8 mouse cellular contexts compared by ENCODE assay signal in the genomic region with DNA sequence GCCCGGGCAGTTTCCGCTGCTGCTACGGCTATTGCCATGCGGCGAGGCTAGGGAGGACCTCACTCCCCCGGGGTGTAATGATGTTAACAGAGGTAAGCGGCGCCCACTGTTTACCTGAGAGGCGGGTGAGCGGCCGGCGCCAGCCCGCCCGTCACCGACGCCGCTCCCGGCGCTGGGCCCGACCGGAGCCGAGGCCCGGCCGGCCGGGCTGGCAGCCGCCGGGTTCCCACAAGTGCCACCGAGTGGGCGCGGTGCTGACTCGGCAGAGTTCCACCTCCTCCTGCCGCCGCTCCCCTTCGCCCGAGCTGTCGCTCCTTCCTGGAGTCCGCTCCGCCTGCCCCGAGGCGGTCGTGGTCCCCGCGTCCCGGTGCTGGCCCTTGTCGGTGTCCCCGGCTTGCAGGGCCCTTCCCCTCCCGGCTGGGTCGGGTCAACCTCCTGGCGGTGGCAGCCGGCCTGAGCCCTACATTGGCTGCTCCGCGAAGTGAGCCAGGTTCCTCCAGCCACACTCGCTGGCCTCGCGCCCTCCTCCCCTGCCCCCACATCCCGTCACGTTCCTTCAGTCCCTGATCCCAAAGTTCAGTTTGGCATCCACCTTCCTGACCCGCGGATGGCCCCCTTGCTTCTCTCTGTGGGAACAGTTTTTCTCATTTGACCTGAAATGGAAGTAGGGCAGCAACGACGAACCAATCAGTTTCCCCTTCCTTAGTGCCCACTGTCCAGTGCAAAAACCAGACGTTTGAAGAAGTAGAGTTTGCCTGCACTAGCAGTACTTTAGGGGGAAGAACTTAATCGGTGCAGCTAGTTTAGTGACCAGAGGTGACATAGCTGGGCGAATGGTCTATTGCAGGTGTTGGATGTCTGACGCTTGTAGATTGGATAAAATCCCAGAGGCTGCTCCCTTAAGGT. TPM values are rescaled to one million over a fixed set of nuclear protein-coding genes. Genes with fewer than 3 reads are reported as not detected.
DNase-seq lines count a peak whose midpoint lies in the region; ATAC-seq and TF ChIP-seq lines count a peak whose summit lies in the region.

No protein-coding gene starts in this region.

- peak overlapping the region; percentile 94 for H3K27ac ChIP-seq in limb, embryonic 14.5 days (replicated peaks; ENCODE audit: low read depth, low read length)
- H3K27ac ChIP-seq in midbrain, embryonic 14.5 days (replicated peaks; ENCODE audit: low read depth, low read length), result peak overlapping the region; percentile 96

- no peaks in the 10 kb centered on the region for H3K36me3 ChIP-seq in limb, embryonic 14.5 days (ENCODE audit: control insufficient read depth, insufficient read depth, low read length)
- H3K36me3 ChIP-seq in midbrain, embryonic 14.5 days (ENCODE audit: control insufficient read depth, insufficient read depth, low read length), result no peaks in the 10 kb centered on the region

- H3K9me3 ChIP-seq in limb, embryonic 14.5 days (ENCODE audit: control insufficient read depth, low read length), result no peaks in the 10 kb centered on the region
- no peaks in the 10 kb centered on the region for H3K9me3 ChIP-seq in midbrain, embryonic 14.5 days (ENCODE audit: control insufficient read depth, low read length)

- peak overlapping the region; percentile 94 for H3K9ac ChIP-seq in limb, embryonic 14.5 days (ENCODE audit: low read depth, low read length, severe bottlenecking)
- H3K9ac ChIP-seq in midbrain, embryonic 14.5 days (replicated peaks; ENCODE audit: low read length), result peak overlapping the region; percentile 96

- no peaks in the 10 kb centered on the region for H3K27me3 ChIP-seq in limb, embryonic 14.5 days (ENCODE audit: control insufficient read depth, insufficient read depth, low read length)
- H3K27me3 ChIP-seq in midbrain, embryonic 14.5 days (ENCODE audit: control insufficient read depth, insufficient read depth, low read length), result no peaks in the 10 kb centered on the region

- ATAC-seq in inflammation-experienced regulatory T-cells, adult 6 months, result peak; percentile 39
- ATAC-seq in limb, embryonic 14.5 days (ENCODE audit: low FRiP score, low read depth), result peak; percentile 70
- peak; percentile 87 for ATAC-seq in midbrain, embryonic 14.5 days (ENCODE audit: low FRiP score, low TSS enrichment)

- DNase-seq in left cerebral cortex, adult 11 months (ENCODE audit: low spot score), result peak; percentile 36
- no peak for DNase-seq in left cerebral cortex, postnatal 36 days (ENCODE audit: low spot score in 2 of 2)
- peak; percentile 66 for DNase-seq in embryo, embryonic 10.5 days (ENCODE audit: low spot score)
- DNase-seq in gastrocnemius, postnatal 14 days, result peak; percentile 67
- DNase-seq in limb, embryonic 14.5 days (ENCODE audit: low spot score), result peak; percentile 10
- peak; percentile 58 for DNase-seq in midbrain, embryonic 14.5 days
- DNase-seq in spleen, postnatal 10 days (ENCODE audit: low spot score in 2 of 2), result peak; percentile 74 to 84

- H3K4me3 ChIP-seq in limb, embryonic 14.5 days (replicated peaks; ENCODE audit: low read length), result peak overlapping the region; percentile 93
- peak overlapping the region; percentile 95 for H3K4me3 ChIP-seq in midbrain, embryonic 14.5 days (replicated peaks; ENCODE audit: low read depth, low read length)

- 4% methylated on average over 39 of the region's 65 CpGs for WGBS in limb, embryonic 14.5 days
- WGBS in midbrain, embryonic 14.5 days, result 1% methylated on average over 65 of the region's 65 CpGs

- peaks cover 7% of the 10 kb centered on the region for H3K4me1 ChIP-seq in limb, embryonic 14.5 days (ENCODE audit: control insufficient read depth, insufficient read depth, low read length)
- H3K4me1 ChIP-seq in midbrain, embryonic 14.5 days (ENCODE audit: control insufficient read depth, insufficient read depth, low read length), result peaks cover 9% of the 10 kb centered on the region

- no peak for TF ChIP-seq POLR2A in limb, embryonic 14.5 days (IDR thresholded peaks at IDR 0.05; ENCODE audit: borderline replicate concordance, extremely low read depth, insufficient read depth, insufficient read length)

- intact Hi-C loops in left cerebral cortex, postnatal 36 days (cut with DNase I), result no loop called here
- intact Hi-C loops in gastrocnemius, postnatal 14 days (cut with DNase I; ENCODE audit: low total_unique reads), result no loop called here

- H3K4me2 ChIP-seq in limb, embryonic 14.5 days (replicated peaks; ENCODE audit: low read depth, low read length, severe bottlenecking), result peak overlapping the region; percentile 57
- H3K4me2 ChIP-seq in midbrain, embryonic 14.5 days (ENCODE audit: low read length), result peak overlapping the region; percentile 69

RNA-seq across cellular contexts. Expression of gene Snx13, which starts 0.6 kb away (rescaled TPM):
- total RNA-seq in left cerebral cortex, postnatal 36 days (2021), result 10 to 100 TPM; 59.2 to 63.2 TPM
- 10 to 100 TPM; 31.4 to 36.2 TPM for total RNA-seq in gastrocnemius, postnatal 14 days (2021)
- polyA plus RNA-seq in inflammation-experienced regulatory T-cells, adult 6 months (2017; shearing (Covaris generic)), result 10 to 100 TPM; 16.6 to 23.3 (median 18.9) TPM
- 9.9 and 10.6 TPM in 2 replicates for polyA plus RNA-seq in limb, embryonic 14.5 days (2012; rRNA removed)
- polyA plus RNA-seq in limb, embryonic 14.5 days (2014; fragmentation: Nextera tagmentation; extraction: Ambion mirVana), result 25.4 and 28.0 TPM in 2 replicates
- 27.8 and 34.5 TPM in 2 replicates for polyA plus RNA-seq in midbrain, embryonic 14.5 days (2014; fragmentation: Nextera tagmentation; extraction: Ambion mirVana)

Comparison
In these comparisons a context has a peak if more than half of its experiments do, and no peak if none do; other contexts are left out.
1. DNase-seq: peak in left cerebral cortex, adult 11 months (single experiment), embryo, embryonic 10.5 days (single experiment), gastrocnemius, postnatal 14 days (single experiment), limb, embryonic 14.5 days (single experiment), midbrain, embryonic 14.5 days (single experiment) and spleen, postnatal 10 days (2 of 2); none in left cerebral cortex, postnatal 36 days (0 of 2).
2. Peak in every context shown above with its lines, with median percentiles within 50 percentile points of each other: ATAC-seq.